Mouse (Mus musculus) frontal cortex, postnatal 10 days (tissue): ENCODE data around the gene Arfgef3.
"Not testable (repeated sequence)": the region's sequence is repeated elsewhere in the genome, so short reads cannot be mapped to it uniquely, and the experiment has no call there.

Experiments
- DNase-seq, 2 experiments: peaks; one replicate each; pipeline ENCODE4 v3.0.0; 2022; ENCODE audit warnings: low spot score in 2 of 2, mixed read lengths in 1 of 2

Gene Arfgef3

GRCm38 (mm10) chr10:18681385-18681954 lies 62.3 kb downstream of the Arfgef3 start:
- no peak for DNase-seq

- no peak for DNase-seq
Observed at GRCm38 (mm10) chr10:18680661-18681384, 62.9 kb downstream of the Arfgef3 start.

- no peak for DNase-seq
Observed at GRCm38 (mm10) chr10:18678836-18679235, 64.9 kb downstream of the Arfgef3 start.

GRCm38 (mm10) chr10:18664794-18665193 lies 79.0 kb downstream of the Arfgef3 start:
- no peak for DNase-seq

GRCm38 (mm10) chr10:18664016-18664415 lies 79.7 kb downstream of the Arfgef3 start:
- DNase-seq: no peak

- no peak for DNase-seq
Observed at GRCm38 (mm10) chr10:18661606-18662220, 82.0 kb downstream of the Arfgef3 start.

- no peak for DNase-seq
Observed at GRCm38 (mm10) chr10:18660998-18661397, 82.8 kb downstream of the Arfgef3 start.

GRCm38 (mm10) chr10:18657588-18657987 lies 86.2 kb downstream of the Arfgef3 start:
- no peak for DNase-seq

- DNase-seq: no peak
Observed at GRCm38 (mm10) chr10:18647069-18647468, 96.7 kb downstream of the Arfgef3 start.

- no peak for DNase-seq
Observed at GRCm38 (mm10) chr10:18646035-18646434, 97.7 kb downstream of the Arfgef3 start.

- DNase-seq: no peak
Observed at GRCm38 (mm10) chr10:18644346-18644745, 99.4 kb downstream of the Arfgef3 start.

GRCm38 (mm10) chr10:18643506-18643905 lies 100.2 kb downstream of the Arfgef3 start:
- DNase-seq: no peak

GRCm38 (mm10) chr10:18642854-18643253 lies 100.9 kb downstream of the Arfgef3 start:
- no peak for DNase-seq

GRCm38 (mm10) chr10:18640596-18640995 lies 103.2 kb downstream of the Arfgef3 start:
- DNase-seq: no peak

GRCm38 (mm10) chr10:18635450-18635849 lies 108.3 kb downstream of the Arfgef3 start:
- no peak for DNase-seq

GRCm38 (mm10) chr10:18634405-18634985 lies 109.3 kb downstream of the Arfgef3 start:
- no peak for DNase-seq

GRCm38 (mm10) chr10:18630498-18630897 lies 113.3 kb downstream of the Arfgef3 start:
- no peak for DNase-seq

- DNase-seq: peak; percentile 24 to 53
Observed at GRCm38 (mm10) chr10:18627530-18627929, 116.2 kb downstream of the Arfgef3 start.

GRCm38 (mm10) chr10:18612796-18613195 lies 131.0 kb downstream of the Arfgef3 start:
- DNase-seq: no peak

- not testable (repeated sequence) for DNase-seq
Observed at GRCm38 (mm10) chr10:18604827-18605535, 138.8 kb downstream of the Arfgef3 start.

GRCm38 (mm10) chr10:18602030-18602429 lies 141.7 kb downstream of the Arfgef3 start:
- DNase-seq: peak; percentile 53 to 72

- DNase-seq: no peak
Observed at GRCm38 (mm10) chr10:18597601-18598000, 146.1 kb downstream of the Arfgef3 start.
